Mouse (Mus musculus): ENCODE measurements at regions not wholly inside any gene's neighbourhood (a gene's known extent, or its start where the extent isn't known, plus 50 kb on each side); places are given as distances from the start of the nearest gene placed in this dataset.

- TF ChIP-seq CTCF (IDR thresholded peaks at IDR 0.05; ENCODE audit: low read depth, low read length): 0 out of 2 replicates have a peak, but pooled peaks have one; percentile 23
- no peak for TF ChIP-seq POLR2A (IDR thresholded peaks at IDR 0.05; ENCODE audit: extremely low read depth, insufficient read depth, low read length)
Observed at GRCm38 (mm10) chr15:97498375-97498774, 207.2 kb downstream of the Rpap3 start.
